Mouse (Mus musculus) embryo, embryonic 9.5 days (tissue): Measurements from ENCODE around the gene Slc35d2.

ENCODE experiments used
- DNase-seq: peaks from one replicate; pipeline ENCODE4 v3.0.0-alpha.2; 2017; ENCODE audit errors: extremely low spot score

The Slc35d2 gene

GRCm38 (mm10) chr13:64110421-64110820 lies 18.7 kb downstream of the Slc35d2 start:
- DNase-seq: no peak

- peak; percentile 32 for DNase-seq
Measured at GRCm38 (mm10) chr13:64108381-64108850, 20.8 kb downstream of the Slc35d2 start.

GRCm38 (mm10) chr13:64107535-64107934 lies 21.6 kb downstream of the Slc35d2 start:
- DNase-seq: peak; percentile 66

GRCm38 (mm10) chr13:64107105-64107504 lies 22.1 kb downstream of the Slc35d2 start:
- no peak for DNase-seq

GRCm38 (mm10) chr13:64105690-64106089 lies 23.5 kb downstream of the Slc35d2 start:
- no peak for DNase-seq

- no peak for DNase-seq
Measured at GRCm38 (mm10) chr13:64100186-64100585, 29.0 kb downstream of the Slc35d2 start.

- no peak for DNase-seq
Measured at GRCm38 (mm10) chr13:64098992-64099391, 30.2 kb downstream of the Slc35d2 start.

GRCm38 (mm10) chr13:64093341-64093740 lies 35.8 kb downstream of the Slc35d2 start:
- peak; percentile 75 for DNase-seq

GRCm38 (mm10) chr13:64092752-64093151 lies 36.4 kb downstream of the Slc35d2 start:
- no peak for DNase-seq

- DNase-seq: no peak
Measured at GRCm38 (mm10) chr13:64092141-64092540, 37.0 kb downstream of the Slc35d2 start.

GRCm38 (mm10) chr13:64091006-64091405 lies 38.2 kb downstream of the Slc35d2 start:
- DNase-seq: no peak

- no peak for DNase-seq
Measured at GRCm38 (mm10) chr13:64090278-64090677, 38.9 kb downstream of the Slc35d2 start.

- no peak for DNase-seq
Measured at GRCm38 (mm10) chr13:64089130-64089529, 40.0 kb downstream of the Slc35d2 start, which contains the start of gene Hsd17b3. Hsd17b3 (minus strand) TSS chr13:64089230.

- no peak for DNase-seq
Measured at GRCm38 (mm10) chr13:64088057-64088456, 41.1 kb downstream of the Slc35d2 start.

- DNase-seq: no peak
Measured at GRCm38 (mm10) chr13:64086036-64086435, 43.1 kb downstream of the Slc35d2 start.

GRCm38 (mm10) chr13:64083331-64083730 lies 45.8 kb downstream of the Slc35d2 start:
- no peak for DNase-seq

- DNase-seq: peak; percentile 50
Measured at GRCm38 (mm10) chr13:64081012-64081919, 47.9 kb downstream of the Slc35d2 start.

GRCm38 (mm10) chr13:64077591-64077990 lies 51.6 kb downstream of the Slc35d2 start:
- DNase-seq: no peak

- no peak for DNase-seq
Measured at GRCm38 (mm10) chr13:64076074-64076473, 53.1 kb downstream of the Slc35d2 start.

GRCm38 (mm10) chr13:64066653-64067052 lies 62.5 kb downstream of the Slc35d2 start:
- DNase-seq: no peak

GRCm38 (mm10) chr13:64064276-64064675 lies 64.9 kb downstream of the Slc35d2 start:
- no peak for DNase-seq

- no peak for DNase-seq
Measured at GRCm38 (mm10) chr13:64060935-64061506, 68.1 kb downstream of the Slc35d2 start.

GRCm38 (mm10) chr13:64053959-64054358 lies 75.2 kb downstream of the Slc35d2 start:
- no peak for DNase-seq
